Comparison of ENCODE assay signal across 9 mouse cellular contexts in genomic region chr17:36914108-36914507, GRCm38 (mm10). TPM values are rescaled to one million over a fixed set of nuclear protein-coding genes. Genes with fewer than 3 reads are reported as not detected.
DNase-seq lines count a peak whose midpoint lies in the region; ATAC-seq and TF ChIP-seq lines count a peak whose summit lies in the region.
"Had no signal": no experiment of that assay in that cellular context is flagged by ENCODE, and none has a peak within 500 bp of the region (broad histone marks: within the 10 kb centered on the region; RNA-seq: fewer than 3 reads in every experiment).

No protein-coding gene starts in this region.

- no peaks in the 10 kb centered on the region; the same call in 1 of the 2 replicates for H3K27me3 ChIP-seq in G1E (ENCODE audit: insufficient read depth, low read length)
- no peaks in the 10 kb centered on the region for H3K27me3 ChIP-seq in lung, embryonic 14.5 days (ENCODE audit: insufficient read depth, low read length)
- H3K27me3 ChIP-seq: limb, embryonic 13.5 days had no signal

- no peak overlapping the region for H3K27ac ChIP-seq in lung, embryonic 14.5 days (ENCODE audit: low read depth)
- H3K27ac ChIP-seq: limb, embryonic 13.5 days had no signal

- peak; percentile 49; the same call in 1 of the 2 replicates for TF ChIP-seq CTCF in G1E (IDR thresholded peaks at IDR 0.05; ENCODE audit: low read depth, low read length)
- peak; percentile 81 for TF ChIP-seq CTCF in lung, embryonic 14.5 days (IDR thresholded peaks at IDR 0.05; ENCODE audit: low read depth)

- no peaks in the 10 kb centered on the region for H3K36me3 ChIP-seq in G1E (replicated peaks)
- H3K36me3 ChIP-seq in lung, embryonic 14.5 days (ENCODE audit: insufficient read depth): no peaks in the 10 kb centered on the region
- H3K36me3 ChIP-seq: limb, embryonic 13.5 days had no signal

- WGBS in lung, embryonic 14.5 days: 9% methylated on average over 2 of the region's 2 CpGs

- DNase-seq in CD4-positive helper T cell, adult 2 months (ENCODE audit: low read depth, low spot score): peak; percentile 78
- peak; percentile 44 for DNase-seq in G1E (ENCODE audit: low spot score)
- peak; percentile 81 to 83 for DNase-seq in cerebellum, adult 18-20 months
- peak; percentile 53 to 90 for DNase-seq in frontal cortex, adult 2 months (ENCODE audit: extremely low spot score in 1 of 2, low spot score in 1 of 2)
- peak; percentile 82 to 94 for DNase-seq in kidney, postnatal 36 days
- DNase-seq in lung, embryonic 14.5 days: peak; percentile 90
- peak; percentile 56 to 81 for DNase-seq in right cerebral cortex, postnatal 10 days (ENCODE audit: low spot score in 2 of 2)
- peak; percentile 64 to 65 for DNase-seq in urinary bladder, postnatal 36 days (ENCODE audit: low spot score in 2 of 2)

- H3K9me3 ChIP-seq in G1E (replicated peaks): no peaks in the 10 kb centered on the region
- no peaks in the 10 kb centered on the region for H3K9me3 ChIP-seq in lung, embryonic 14.5 days (ENCODE audit: low read depth, low read length)
- H3K9me3 ChIP-seq: limb, embryonic 13.5 days had no signal

- H3K4me2 ChIP-seq in lung, embryonic 14.5 days: no peak overlapping the region
- H3K4me2 ChIP-seq: limb, embryonic 13.5 days had no signal

- H3K4me1 ChIP-seq in G1E (ENCODE audit: insufficient read depth, low read depth, low read length): no peaks in the 10 kb centered on the region
- no peaks in the 10 kb centered on the region for H3K4me1 ChIP-seq in lung, embryonic 14.5 days (ENCODE audit: insufficient read depth)
- H3K4me1 ChIP-seq: limb, embryonic 13.5 days had no signal

- ATAC-seq in G1E (ENCODE audit: extremely low read depth, insufficient number of reproducible peaks, low FRiP score, poor library complexity, severe bottlenecking): no peak
- ATAC-seq in lung, embryonic 14.5 days (ENCODE audit: insufficient read depth): no peak

- no peak overlapping the region for H3K9ac ChIP-seq in lung, embryonic 14.5 days
- H3K9ac ChIP-seq: limb, embryonic 13.5 days had no signal

- H3K4me3 ChIP-seq in G1E (ENCODE audit: low read depth, low read length): no peak overlapping the region
- H3K4me3 ChIP-seq in lung, embryonic 14.5 days (ENCODE audit: low read depth, low read length): no peak overlapping the region
- H3K4me3 ChIP-seq: limb, embryonic 13.5 days had no signal

RNA-seq across cellular contexts. Expression of gene Trim31, which starts 16.2 kb away (rescaled TPM):
- not detected in 2 replicates for total RNA-seq in G1E (2014; fragmentation: Nextera tagmentation)
- not detected in 2 replicates for total RNA-seq in G1E (2017)
- not detected in 2 replicates for polyA plus RNA-seq in G1E (2012)
- not detected in 2 replicates for polyA plus RNA-seq in frontal cortex, adult 2 months (2012; rRNA removed)
- 0.11 and 0.16 TPM in 2 replicates for polyA plus RNA-seq in lung, embryonic 14.5 days (2014; fragmentation: Nextera tagmentation; extraction: Ambion mirVana)
- polyA plus RNA-seq: limb, embryonic 13.5 days had no signal

RNA-seq across cellular contexts. Expression of gene Trim40, which starts 24.2 kb away (rescaled TPM):
- total RNA-seq in G1E (2014; fragmentation: Nextera tagmentation): not detected in 2 replicates
- total RNA-seq in G1E (2017): 0.12 TPM in 1 of 2 replicates, not detected in the other
- not detected in 2 replicates for polyA plus RNA-seq in G1E (2012)
- polyA plus RNA-seq in frontal cortex, adult 2 months (2012; rRNA removed): 0.22 and 0.29 TPM in 2 replicates
- polyA plus RNA-seq in lung, embryonic 14.5 days (2014; fragmentation: Nextera tagmentation; extraction: Ambion mirVana): not detected in 2 replicates
- polyA plus RNA-seq: limb, embryonic 13.5 days had no signal

RNA-seq across cellular contexts. Expression of gene Rnf39, which starts 28.6 kb away (rescaled TPM):
- not detected in 2 replicates for total RNA-seq in G1E (2014; fragmentation: Nextera tagmentation)
- not detected in 2 replicates for total RNA-seq in G1E (2017)
- polyA plus RNA-seq in G1E (2012): not detected in 2 replicates
- 4.0 and 5.1 TPM in 2 replicates for polyA plus RNA-seq in frontal cortex, adult 2 months (2012; rRNA removed)
- 0.35 and 0.53 TPM in 2 replicates for polyA plus RNA-seq in lung, embryonic 14.5 days (2014; fragmentation: Nextera tagmentation; extraction: Ambion mirVana)

RNA-seq across cellular contexts. Expression of gene Ppp1r11, which starts 37.4 kb away (rescaled TPM):
- total RNA-seq in G1E (2014; fragmentation: Nextera tagmentation): 113 and 130 TPM in 2 replicates
- 104 and 113 TPM in 2 replicates for total RNA-seq in G1E (2017)
- 247 and 300 TPM in 2 replicates for polyA plus RNA-seq in G1E (2012)
- polyA plus RNA-seq in frontal cortex, adult 2 months (2012; rRNA removed): 186 and 189 TPM in 2 replicates
- 116 and 123 TPM in 2 replicates for polyA plus RNA-seq in lung, embryonic 14.5 days (2014; fragmentation: Nextera tagmentation; extraction: Ambion mirVana)

RNA-seq across cellular contexts. Expression of gene Znrd1, which starts 44.3 kb away (rescaled TPM):
- total RNA-seq in G1E (2014; fragmentation: Nextera tagmentation): 154 and 169 TPM in 2 replicates
- 123 and 127 TPM in 2 replicates for total RNA-seq in G1E (2017)
- polyA plus RNA-seq in G1E (2012): 4.7 and 6.8 TPM in 2 replicates
- polyA plus RNA-seq in frontal cortex, adult 2 months (2012; rRNA removed): 36.4 and 42.2 TPM in 2 replicates
- polyA plus RNA-seq in lung, embryonic 14.5 days (2014; fragmentation: Nextera tagmentation; extraction: Ambion mirVana): 102 and 109 TPM in 2 replicates
